Comparison of ENCODE assay signal across 8 mouse cellular contexts in the genomic region with DNA sequence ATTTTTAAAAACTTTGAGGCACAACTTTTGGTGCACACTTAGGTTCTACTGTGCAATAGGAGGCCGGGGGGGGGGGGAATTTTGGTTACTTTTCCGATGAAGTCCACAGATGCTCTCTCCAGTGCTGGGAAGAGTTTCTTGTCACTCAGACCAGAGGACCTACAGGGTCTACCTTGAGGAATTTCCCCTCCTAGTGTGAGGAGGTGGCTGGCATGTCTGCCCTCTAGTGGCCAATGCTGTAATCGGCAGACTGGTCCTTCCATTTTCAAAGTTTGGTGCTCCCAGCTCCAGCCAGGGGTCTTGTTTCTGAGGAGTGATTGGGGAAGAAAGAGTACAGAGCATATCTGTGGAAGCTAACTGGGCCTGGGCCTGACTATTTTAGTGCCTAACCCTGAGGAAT.
A peak's percentile ranks its signal among the peaks of the same experiment; 100 is the strongest.
DNase-seq lines count a peak whose midpoint lies in the region; ATAC-seq and TF ChIP-seq lines count a peak whose summit lies in the region.

No protein-coding gene starts in this region.

- intact Hi-C loops in gastrocnemius, adult 2 months (cut with DNase I) = no loop called here
- intact Hi-C loops in gastrocnemius, postnatal 36 days (cut with DNase I) = no loop called here

- no peak overlapping the region for H3K4me3 ChIP-seq in gastrocnemius, adult 2 months
- no peak overlapping the region for H3K4me3 ChIP-seq in stomach, postnatal 0 days (ENCODE audit: low read depth, low read length)

- peak; percentile 20 for DNase-seq in gastrocnemius, adult 2 months
- DNase-seq in gastrocnemius, postnatal 36 days = no peak
- peak; percentile 14 for DNase-seq in ovary, postnatal 14 days (ENCODE audit: low spot score)
- DNase-seq in ovary, adult 18-20 months (ENCODE audit: low spot score) = no peak
- peak; percentile 61 for DNase-seq in forelimb bud, embryonic 11.5 days (ENCODE audit: low read depth, low spot score)
- DNase-seq in lung, postnatal 10 days = peak; percentile 18
- peak; percentile 29 for DNase-seq in stomach, postnatal 0 days (ENCODE audit: low spot score)

- H3K36me3 ChIP-seq in stomach, postnatal 0 days (ENCODE audit: control insufficient read depth, insufficient read depth, low read length) = no peaks in the 10 kb centered on the region

- no peaks in the 10 kb centered on the region for H3K4me1 ChIP-seq in stomach, postnatal 0 days (replicated peaks; ENCODE audit: control insufficient read depth, insufficient read depth)

- TF ChIP-seq EP300 in stomach, postnatal 0 days (optimal IDR thresholded peaks at IDR 0.05) = no peak

- H3K4me2 ChIP-seq in stomach, postnatal 0 days (replicated peaks; ENCODE audit: low read depth) = no peak overlapping the region

- peak; percentile 56; the same call in 1 of the 2 replicates for ATAC-seq in cerebellum, adult (ENCODE audit: insufficient number of reproducible peaks, low FRiP score, low TSS enrichment)
- no peak for ATAC-seq in stomach, postnatal 0 days (ENCODE audit: low FRiP score, low TSS enrichment)

- H3K27ac ChIP-seq in gastrocnemius, adult 2 months = no peak overlapping the region
- H3K27ac ChIP-seq in stomach, postnatal 0 days (replicated peaks) = no peak overlapping the region

- H3K9ac ChIP-seq in stomach, postnatal 0 days (ENCODE audit: low read length) = no peak overlapping the region

- no peaks in the 10 kb centered on the region for H3K9me3 ChIP-seq in stomach, postnatal 0 days (ENCODE audit: control insufficient read depth, low read length)

- 2% methylated on average over 3 of the region's 3 CpGs for WGBS in stomach, postnatal 0 days

- TF ChIP-seq CTCF in gastrocnemius, adult 2 months (IDR thresholded peaks at IDR 0.05) = peak; percentile 74
- peak; percentile 83 for TF ChIP-seq CTCF in stomach, postnatal 0 days (IDR thresholded peaks at IDR 0.05; ENCODE audit: low read depth)

- no peaks in the 10 kb centered on the region for H3K27me3 ChIP-seq in stomach, postnatal 0 days (ENCODE audit: control insufficient read depth, insufficient read depth, low read length)

Comparison
In these comparisons a context has a peak if more than half of its experiments do, and no peak if none do; other contexts are left out.
1. DNase-seq: peak in gastrocnemius, adult 2 months (single experiment), ovary, postnatal 14 days (single experiment), forelimb bud, embryonic 11.5 days (single experiment), lung, postnatal 10 days (single experiment) and stomach, postnatal 0 days (single experiment); none in gastrocnemius, postnatal 36 days (0 of 2) and ovary, adult 18-20 months (single experiment).